Comparison of ENCODE assay signal across 12 mouse cellular contexts in the genomic region with DNA sequence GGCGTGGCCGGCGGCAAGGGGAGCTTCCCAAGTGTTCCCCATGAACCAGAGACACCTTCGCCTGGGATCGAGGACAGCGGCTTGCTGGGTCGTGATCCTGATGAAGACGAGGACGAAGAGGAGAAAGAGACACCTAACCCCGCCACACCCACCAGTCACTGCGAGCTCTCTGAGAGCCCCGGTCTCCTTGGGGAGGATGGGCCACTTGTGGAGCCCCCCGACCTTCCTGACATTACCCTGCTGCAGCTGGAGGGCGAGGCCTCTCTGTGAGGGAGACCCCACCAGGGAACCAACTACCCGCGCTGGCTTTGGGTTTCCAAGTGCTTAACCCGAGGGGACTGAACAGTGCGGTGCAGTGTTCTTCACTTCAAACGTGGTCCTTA. TPM values are rescaled to one million over a fixed set of nuclear protein-coding genes. Genes with fewer than 3 reads are reported as not detected.
DNase-seq lines count a peak whose midpoint lies in the region; ATAC-seq and TF ChIP-seq lines count a peak whose summit lies in the region.
"Had no signal": no experiment of that assay in that cellular context is flagged by ENCODE, and none has a peak within 500 bp of the region (broad histone marks: within the 10 kb centered on the region; RNA-seq: fewer than 3 reads in every experiment).

No protein-coding gene starts in this region.

- WGBS in heart, embryonic 14.5 days, result 12% methylated on average over 19 of the region's 19 CpGs
- WGBS in forebrain, embryonic 14.5 days, result 4% methylated on average over 19 of the region's 19 CpGs
- 2% methylated on average over 19 of the region's 19 CpGs for WGBS in midbrain, embryonic 11.5 days

- intact Hi-C loops in heart, postnatal 36 days (cut with DNase I), result no loop called here

- peaks cover 0 to 7% of the 10 kb centered on the region in 2 experiments for H3K4me1 ChIP-seq in heart, embryonic 14.5 days (ENCODE audit: control insufficient read depth in 2 of 2, insufficient read depth in 2 of 2, low read length in 2 of 2)
- no peaks in the 10 kb centered on the region for H3K4me1 ChIP-seq in ES-Bruce4 (ENCODE audit: control insufficient read depth, insufficient read depth, low read length)
- H3K4me1 ChIP-seq in forebrain, embryonic 14.5 days (ENCODE audit: control insufficient read depth, insufficient read depth, low read length), result peaks cover 4% of the 10 kb centered on the region; the same call in 1 of the 2 replicates
- peaks cover 5% of the 10 kb centered on the region for H3K4me1 ChIP-seq in midbrain, embryonic 11.5 days (ENCODE audit: control insufficient read depth, insufficient read depth, low read length)

- TF ChIP-seq CTCF in ES-Bruce4 (IDR thresholded peaks at IDR 0.05; ENCODE audit: low read depth, low read length), result no peak

- no peak for TF ChIP-seq EP300 in ES-Bruce4 (IDR thresholded peaks at IDR 0.05; ENCODE audit: insufficient read depth, low read depth, low read length)

- no peak overlapping the region for H3K27ac ChIP-seq in heart, embryonic 14.5 days (replicated peaks in 1 of 2; ENCODE audit: control insufficient read depth in 1 of 2, insufficient read depth in 1 of 2, low read depth in 2 of 2, low read length in 2 of 2)
- no peak overlapping the region for H3K27ac ChIP-seq in ES-Bruce4 (ENCODE audit: insufficient read depth, low read length)
- H3K27ac ChIP-seq in forebrain, embryonic 14.5 days (ENCODE audit: low read depth, low read length), result no peak overlapping the region
- no peak overlapping the region for H3K27ac ChIP-seq in midbrain, embryonic 11.5 days (ENCODE audit: low read depth, low read length)
- H3K27ac ChIP-seq: liver, embryonic 13.5 days had no signal

- TF ChIP-seq POLR2A in ES-Bruce4 (IDR thresholded peaks at IDR 0.05; ENCODE audit: insufficient read depth, low read length), result no peak

- H3K36me3 ChIP-seq in heart, embryonic 14.5 days (ENCODE audit: control insufficient read depth, insufficient read depth, low read length), result no peaks in the 10 kb centered on the region
- H3K36me3 ChIP-seq in ES-Bruce4 (ENCODE audit: control insufficient read depth, insufficient read depth, low read length, poor library complexity, severe bottlenecking), result no peaks in the 10 kb centered on the region
- no peaks in the 10 kb centered on the region for H3K36me3 ChIP-seq in forebrain, embryonic 14.5 days (ENCODE audit: control insufficient read depth, insufficient read depth, low read length)
- no peaks in the 10 kb centered on the region for H3K36me3 ChIP-seq in midbrain, embryonic 11.5 days (ENCODE audit: control insufficient read depth, insufficient read depth, low read length)
- H3K36me3 ChIP-seq: liver, embryonic 13.5 days had no signal

- peaks cover 60% of the 10 kb centered on the region for H3K27me3 ChIP-seq in heart, embryonic 14.5 days (ENCODE audit: control insufficient read depth, insufficient read depth, low read length)
- H3K27me3 ChIP-seq in ES-Bruce4 (ENCODE audit: control insufficient read depth, insufficient read depth, low read length, poor library complexity, severe bottlenecking), result no peaks in the 10 kb centered on the region
- peaks cover 16% of the 10 kb centered on the region; the same call in 1 of the 2 replicates for H3K27me3 ChIP-seq in forebrain, embryonic 14.5 days (replicated peaks; ENCODE audit: control insufficient read depth, insufficient read depth, low read length)
- H3K27me3 ChIP-seq in midbrain, embryonic 11.5 days (ENCODE audit: control insufficient read depth, insufficient read depth, low read length), result peaks cover 29% of the 10 kb centered on the region

- no peak for ATAC-seq in heart, embryonic 14.5 days (ENCODE audit: insufficient number of reproducible peaks, insufficient read depth, low FRiP score, low read depth)
- ATAC-seq in forebrain, embryonic 14.5 days, result no peak
- no peak for ATAC-seq in midbrain, embryonic 11.5 days (ENCODE audit: low FRiP score)

- no peak overlapping the region for H3K9ac ChIP-seq in heart, embryonic 14.5 days (ENCODE audit: low read length)
- H3K9ac ChIP-seq in ES-Bruce4 (ENCODE audit: low read depth, poor library complexity, severe bottlenecking), result no peak overlapping the region
- peak overlapping the region; percentile 69 for H3K9ac ChIP-seq in forebrain, embryonic 14.5 days (ENCODE audit: low read length)
- peak overlapping the region; percentile 2; the same call in 1 of the 2 replicates for H3K9ac ChIP-seq in midbrain, embryonic 11.5 days (ENCODE audit: low read length)
- H3K9ac ChIP-seq: liver, embryonic 13.5 days had no signal

- peak overlapping the region; percentile 48 to 51; a peak in 3 of 4 replicates for H3K4me3 ChIP-seq in heart, embryonic 14.5 days (ENCODE audit: control insufficient read depth in 1 of 2, insufficient read depth in 1 of 2, low read depth in 1 of 2, low read length in 2 of 2)
- H3K4me3 ChIP-seq in ES-Bruce4 (ENCODE audit: low read depth, low read length), result peak overlapping the region; percentile 63
- peak overlapping the region; percentile 56 for H3K4me3 ChIP-seq in forebrain, embryonic 14.5 days (ENCODE audit: low read depth, low read length)
- peak overlapping the region; percentile 45 for H3K4me3 ChIP-seq in midbrain, embryonic 11.5 days (ENCODE audit: low read depth, low read length)
- H3K4me3 ChIP-seq: erythroblast, embryonic 14.5 days had no signal

- DNase-seq in heart, postnatal 36 days, result no peak
- DNase-seq in forebrain, embryonic 14.5 days (ENCODE audit: low spot score), result no peak
- DNase-seq in midbrain, embryonic 11.5 days (ENCODE audit: low spot score, missing footprints), result peak; percentile 91
- DNase-seq in adrenal gland, adult 2 months, result no peak
- no peak for DNase-seq in layer of hippocampus, postnatal 25 days (ENCODE audit: extremely low spot score in 1 of 2, low spot score in 1 of 2)
- DNase-seq in lung, adult 18-20 months, result no peak
- DNase-seq: liver, embryonic 13.5 days had no signal

- H3K9me3 ChIP-seq in heart, embryonic 14.5 days (ENCODE audit: control insufficient read depth, low read length), result no peaks in the 10 kb centered on the region
- 0 out of 2 replicates have a peak, but pooled peaks cover under 1% of the 10 kb centered on the region for H3K9me3 ChIP-seq in ES-Bruce4 (replicated peaks; ENCODE audit: control insufficient read depth, insufficient read depth, low read length, poor library complexity, severe bottlenecking)
- H3K9me3 ChIP-seq in forebrain, embryonic 14.5 days (replicated peaks; ENCODE audit: control insufficient read depth, low read length), result no peaks in the 10 kb centered on the region
- H3K9me3 ChIP-seq in midbrain, embryonic 11.5 days (ENCODE audit: control insufficient read depth, low read length), result no peaks in the 10 kb centered on the region
- H3K9me3 ChIP-seq: liver, embryonic 13.5 days had no signal

- H3K4me2 ChIP-seq in heart, embryonic 14.5 days (ENCODE audit: low read length), result peak overlapping the region; percentile 92
- peak overlapping the region; percentile 78 for H3K4me2 ChIP-seq in forebrain, embryonic 14.5 days (ENCODE audit: low read length)
- peak overlapping the region; percentile 63 for H3K4me2 ChIP-seq in midbrain, embryonic 11.5 days

RNA-seq across cellular contexts. Expression of gene Ccdc184, which starts 1.7 kb away (rescaled TPM):
- 1.1 and 1.3 TPM in 2 replicates for polyA plus RNA-seq in heart, embryonic 14.5 days (2014; fragmentation: Nextera tagmentation; extraction: Ambion mirVana)
- 1 to 10 TPM in 1 of 2 experiments, under 1 TPM in 1; 0.60 to 1.0 TPM for total RNA-seq in heart, postnatal 36 days (2021)
- 0.81 and 1.8 TPM in 2 replicates for polyA plus RNA-seq in ES-Bruce4 (2011; ENCODE audit: insufficient read depth, insufficient read length, low read depth, missing spikeins)
- 42.6 and 52.2 TPM in 2 replicates for polyA plus RNA-seq in forebrain, embryonic 14.5 days (2014; fragmentation: Nextera tagmentation; extraction: Ambion mirVana)
- polyA plus RNA-seq in midbrain, embryonic 11.5 days (2014; fragmentation: Nextera tagmentation; extraction: Ambion mirVana), result 12.7 TPM in 2 replicates
- under 1 TPM; 0.75 to 0.90 TPM for total RNA-seq in adrenal gland, adult 2 months (2021)
- 1.0 and 1.5 TPM in 2 replicates for polyA plus RNA-seq in adrenal gland, adult 2 months (2012; rRNA removed)
- 10 to 100 TPM; 10.9 to 12.4 TPM for total RNA-seq in layer of hippocampus, postnatal 25 days (2021)
- polyA plus RNA-seq: erythroblast, embryonic 14.5 days had no signal

RNA-seq across cellular contexts. Expression of gene Asb8, which starts 3.2 kb away (rescaled TPM):
- polyA plus RNA-seq in heart, embryonic 14.5 days (2014; fragmentation: Nextera tagmentation; extraction: Ambion mirVana), result 109 and 111 TPM in 2 replicates
- total RNA-seq in heart, postnatal 36 days (2021), result 100 to 1,000 TPM in 1 of 2 experiments, 10 to 100 TPM in 1; 98.7 to 109 TPM
- polyA plus RNA-seq in ES-Bruce4 (2011; ENCODE audit: insufficient read depth, insufficient read length, low read depth, missing spikeins), result 34.7 and 34.9 TPM in 2 replicates
- 60.5 and 62.2 TPM in 2 replicates for polyA plus RNA-seq in forebrain, embryonic 14.5 days (2014; fragmentation: Nextera tagmentation; extraction: Ambion mirVana)
- polyA plus RNA-seq in midbrain, embryonic 11.5 days (2014; fragmentation: Nextera tagmentation; extraction: Ambion mirVana), result 44.4 and 49.4 TPM in 2 replicates
- total RNA-seq in adrenal gland, adult 2 months (2021), result 10 to 100 TPM; 37.3 to 43.0 TPM
- 25.3 and 28.5 TPM in 2 replicates for polyA plus RNA-seq in adrenal gland, adult 2 months (2012; rRNA removed)
- total RNA-seq in layer of hippocampus, postnatal 25 days (2021), result 10 to 100 TPM; 48.7 to 53.0 TPM

RNA-seq across cellular contexts. Expression of gene Olfr288, which starts 26.7 kb away (rescaled TPM):
- polyA plus RNA-seq in heart, embryonic 14.5 days (2014; fragmentation: Nextera tagmentation; extraction: Ambion mirVana), result not detected in 2 replicates
- not detected for total RNA-seq in heart, postnatal 36 days (2021)
- not detected in 2 replicates for polyA plus RNA-seq in ES-Bruce4 (2011; ENCODE audit: insufficient read depth, insufficient read length, low read depth, missing spikeins)
- not detected in 2 replicates for polyA plus RNA-seq in forebrain, embryonic 14.5 days (2014; fragmentation: Nextera tagmentation; extraction: Ambion mirVana)
- not detected in 2 replicates for polyA plus RNA-seq in midbrain, embryonic 11.5 days (2014; fragmentation: Nextera tagmentation; extraction: Ambion mirVana)
- total RNA-seq in adrenal gland, adult 2 months (2021), result not detected
- not detected in 2 replicates for polyA plus RNA-seq in adrenal gland, adult 2 months (2012; rRNA removed)
- total RNA-seq in layer of hippocampus, postnatal 25 days (2021), result not detected
- total RNA-seq: CH12.LX had no signal
- polyA plus RNA-seq: erythroblast, embryonic 14.5 days; intestine, embryonic 14.5 days; liver, embryonic 13.5 days had no signal

RNA-seq across cellular contexts. Expression of gene Gm44579, which starts 52.2 kb away (rescaled TPM):
- polyA plus RNA-seq in heart, embryonic 14.5 days (2014; fragmentation: Nextera tagmentation; extraction: Ambion mirVana), result not detected in 2 replicates
- not detected for total RNA-seq in heart, postnatal 36 days (2021)
- polyA plus RNA-seq in ES-Bruce4 (2011; ENCODE audit: insufficient read depth, insufficient read length, low read depth, missing spikeins), result not detected in 2 replicates
- polyA plus RNA-seq in forebrain, embryonic 14.5 days (2014; fragmentation: Nextera tagmentation; extraction: Ambion mirVana), result not detected in 2 replicates
- not detected in 2 replicates for polyA plus RNA-seq in midbrain, embryonic 11.5 days (2014; fragmentation: Nextera tagmentation; extraction: Ambion mirVana)
- total RNA-seq in adrenal gland, adult 2 months (2021), result not detected
- not detected in 2 replicates for polyA plus RNA-seq in adrenal gland, adult 2 months (2012; rRNA removed)
- under 1 TPM in 1 of 2 experiments, not detected in 1; 0.15 TPM for total RNA-seq in layer of hippocampus, postnatal 25 days (2021)
- total RNA-seq: CH12.LX had no signal
- polyA plus RNA-seq: erythroblast, embryonic 14.5 days; intestine, embryonic 14.5 days; liver, embryonic 13.5 days had no signal

RNA-seq across cellular contexts. Expression of gene Olfr287, which starts 52.2 kb away (rescaled TPM):
- polyA plus RNA-seq in heart, embryonic 14.5 days (2014; fragmentation: Nextera tagmentation; extraction: Ambion mirVana), result not detected in 2 replicates
- total RNA-seq in heart, postnatal 36 days (2021), result not detected
- polyA plus RNA-seq in ES-Bruce4 (2011; ENCODE audit: insufficient read depth, insufficient read length, low read depth, missing spikeins), result not detected in 2 replicates
- polyA plus RNA-seq in forebrain, embryonic 14.5 days (2014; fragmentation: Nextera tagmentation; extraction: Ambion mirVana), result not detected in 2 replicates
- not detected in 2 replicates for polyA plus RNA-seq in midbrain, embryonic 11.5 days (2014; fragmentation: Nextera tagmentation; extraction: Ambion mirVana)
- not detected for total RNA-seq in adrenal gland, adult 2 months (2021)
- polyA plus RNA-seq in adrenal gland, adult 2 months (2012; rRNA removed), result not detected in 2 replicates
- 1 to 10 TPM; 3.6 to 5.3 TPM for total RNA-seq in layer of hippocampus, postnatal 25 days (2021)
- total RNA-seq: CH12.LX had no signal
- polyA plus RNA-seq: erythroblast, embryonic 14.5 days; intestine, embryonic 14.5 days; liver, embryonic 13.5 days had no signal

Comparison
In these comparisons a context has a peak if more than half of its experiments do, and no peak if none do; other contexts are left out.
1. H3K9ac ChIP-seq: peak in forebrain, embryonic 14.5 days (single experiment) and midbrain, embryonic 11.5 days (single experiment); none in heart, embryonic 14.5 days (single experiment) and ES-Bruce4 (single experiment).
2. Peak in every context shown above with its lines, with median percentiles within 50 percentile points of each other: H3K4me2 ChIP-seq and H3K4me3 ChIP-seq.